Mouse (Mus musculus) heart, embryonic 14.5 days (tissue): ENCODE measurements around the gene Tent5d. TPM values are rescaled to one million over a fixed set of nuclear protein-coding genes. Genes with fewer than 3 reads are reported as not detected.

ENCODE experiments used
- ATAC-seq: fragments of 200-750 bp; cut with Nextera tagmentation; 2 replicates; pipeline ENCODE4 v1.8.0; 2017; ENCODE audit warnings: low read depth, moderate TSS enrichment; ENCODE audit not compliant: insufficient number of reproducible peaks, insufficient read depth, low FRiP score
- H3K27ac ChIP-seq, 2 experiments: fragments of 200-500 bp in 1 of 2; fragments of 300-500 bp in 1 of 2; sonication (generic) in 1 of 2; replicated peaks in 1 of 2; 2 replicates each; pipeline ENCODE4 v1.5.1; 2012 to 2014; ENCODE audit warnings: low read depth in 2 of 2, low read length in 2 of 2, control low read depth in 1 of 2, mild to moderate bottlenecking in 1 of 2, mixed read lengths in 1 of 2; ENCODE audit not compliant: control insufficient read depth in 1 of 2, insufficient read depth in 1 of 2
- H3K27me3 ChIP-seq: fragments of 300-500 bp; sonication (generic); 2 replicates; pipeline ENCODE4 v1.6.1; 2014; ENCODE audit warnings: mild to moderate bottlenecking, low read length, control low read depth; ENCODE audit not compliant: control insufficient read depth, insufficient read depth
- H3K36me3 ChIP-seq: fragments of 300-500 bp; sonication (generic); 2 replicates; pipeline ENCODE4 v1.6.1; 2014; ENCODE audit warnings: mild to moderate bottlenecking, control low read depth, low read length, mixed read lengths; ENCODE audit not compliant: control insufficient read depth, insufficient read depth
- H3K4me1 ChIP-seq, 2 experiments: fragments of 200-500 bp in 1 of 2; fragments of 300-500 bp in 1 of 2; sonication (generic) in 1 of 2; 2 replicates each; pipeline ENCODE4 v1.6.1; 2012 to 2014; ENCODE audit warnings: low read length in 2 of 2, control low read depth in 1 of 2, mixed read lengths in 1 of 2; ENCODE audit not compliant: control insufficient read depth in 2 of 2, insufficient read depth in 2 of 2
- H3K4me2 ChIP-seq: fragments of 300-500 bp; sonication (generic); 2 replicates; pipeline ENCODE4 v1.6.1; 2014; ENCODE audit warnings: mild to moderate bottlenecking, low read length
- H3K4me3 ChIP-seq, 2 experiments: fragments of 200-500 bp in 1 of 2; fragments of 300-500 bp in 1 of 2; sonication (generic) in 1 of 2; 2 replicates each; pipeline ENCODE4 v1.5.1; 2012 to 2014; ENCODE audit warnings: low read length in 2 of 2, mild to moderate bottlenecking in 2 of 2, control low read depth in 1 of 2, low read depth in 1 of 2, moderate library complexity in 1 of 2; ENCODE audit not compliant: control insufficient read depth in 1 of 2, insufficient read depth in 1 of 2
- H3K9ac ChIP-seq: fragments of 300-500 bp; sonication (generic); 2 replicates; pipeline ENCODE4 v1.6.1; 2014; ENCODE audit warnings: mild to moderate bottlenecking, low read length
- H3K9me3 ChIP-seq: fragments of 300-500 bp; sonication (generic); 2 replicates; pipeline ENCODE4 v1.6.1; 2016; ENCODE audit warnings: low read length, control low read depth; ENCODE audit not compliant: control insufficient read depth
- WGBS: fragments of 180-500 bp; shearing (Covaris S2); extraction: QIAGEN DNeasy Blood & Tissue Kit; methylation state at CpG from one replicate; pipeline ENCODE4 v1.1.7; 2014; 5-methylcytosine and 5-hydroxymethylcytosine counted together
- polyA plus RNA-seq: library from polyadenylated mRNA; unstranded; fragments of >200 nt; fragmentation: Nextera tagmentation; extraction: Ambion mirVana; gene quantifications from 2 replicates; pipeline ENCODE4 v1.2.1, GENCODE M21; 2014

Gene Tent5d
- 0.90 and 2.1 TPM in 2 replicates for polyA plus RNA-seq

DNA sequence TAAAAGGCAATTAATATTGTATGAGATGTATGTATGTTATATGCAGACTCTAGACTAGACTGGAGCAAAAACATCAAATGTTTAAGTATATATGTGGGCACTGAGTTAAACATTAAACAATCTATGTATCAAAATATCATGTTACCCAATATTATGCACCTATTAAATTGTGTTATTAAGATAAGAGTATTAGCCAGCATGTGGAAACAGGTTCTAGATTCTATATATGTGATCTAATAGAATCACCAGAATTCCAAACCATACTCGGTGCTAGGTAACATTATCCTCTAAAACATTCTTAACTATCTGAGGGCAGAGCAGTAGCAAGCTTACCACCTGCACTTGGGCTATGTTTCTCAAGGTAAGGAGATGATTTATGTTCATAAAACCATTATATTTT, at the start of gene Tent5d:
TSS of gene Tent5d (plus strand) at position 301 of the 400 bp plus-strand sequence.
- Histone ChIP-seq H3K4me3 (no peak within 1 kb of the TSS), H3K4me2 (no peak within 1 kb of the TSS), H3K27me3 (no peaks in the 10 kb centered on the region), H3K27ac (no peak within 1 kb of the TSS), H3K4me1 (no peaks in the 10 kb centered on the region), H3K9ac (no peak within 1 kb of the TSS), H3K36me3 (peaks cover 7% of the 10 kb centered on the region; the same call in 1 of the 2 replicates), H3K9me3 (no peaks in the 10 kb centered on the region)
- 84% methylated on average over 1 of the region's 1 CpGs for WGBS
- ATAC-seq, result no peak

DNA sequence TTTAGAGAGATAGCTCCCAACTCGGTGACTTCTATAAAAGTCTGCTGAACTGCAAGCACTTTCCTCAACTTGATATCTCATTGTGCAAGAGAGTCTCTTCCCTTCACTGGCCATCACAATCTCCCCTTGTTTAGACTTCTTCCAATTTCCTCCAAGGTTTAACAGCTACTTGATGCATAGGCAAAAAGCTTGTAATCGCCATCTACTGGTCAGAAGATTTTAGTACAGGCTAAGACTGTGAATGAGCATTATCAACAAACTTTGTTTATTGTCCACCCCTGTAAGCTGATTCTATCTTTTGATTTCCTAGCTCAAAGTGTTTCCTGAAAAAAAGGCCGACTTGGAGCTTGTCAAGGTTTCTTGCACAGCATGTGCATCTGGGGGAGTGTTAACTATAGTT, 24.5 kb upstream of the Tent5d start:
- H3K4me1 ChIP-seq, result no peaks in the 10 kb centered on the region

DNA sequence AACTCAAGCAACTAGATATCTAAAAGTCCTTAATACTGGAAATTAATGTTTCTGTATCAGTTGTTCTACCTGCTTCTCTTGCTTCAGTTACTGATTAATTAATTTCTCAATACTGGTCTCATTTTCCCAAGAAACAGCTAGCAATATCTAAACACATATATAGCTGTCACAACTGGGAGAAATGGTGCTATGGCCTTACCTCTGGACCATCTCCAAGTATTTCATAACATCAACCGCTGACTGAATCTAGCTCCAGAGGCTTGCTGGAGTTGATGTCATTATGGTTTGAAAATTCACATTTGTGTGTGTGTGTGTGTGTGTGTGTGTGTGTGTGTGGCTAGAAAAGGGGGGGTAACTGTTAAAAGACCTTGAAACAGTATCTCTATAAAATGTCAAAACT, 2.3 kb upstream of the Tent5d start:
- Histone ChIP-seq H3K9me3 (no peaks in the 10 kb centered on the region), H3K36me3 (peaks cover 13% of the 10 kb centered on the region), H3K27me3 (no peaks in the 10 kb centered on the region), H3K4me2 (no peak overlapping the region), H3K9ac (no peak overlapping the region), H3K4me3 (no peak overlapping the region), H3K4me1 (no peaks in the 10 kb centered on the region), H3K27ac (no peak overlapping the region)
- 83% methylated on average over 1 of the region's 1 CpGs for WGBS
- no peak for ATAC-seq

More for the DNA sequence above, 24.5 kb upstream of the Tent5d start:
- Histone ChIP-seq H3K27me3 (no peaks in the 10 kb centered on the region), H3K9ac (no peak overlapping the region), H3K27ac (no peak overlapping the region), H3K9me3 (no peaks in the 10 kb centered on the region), H3K36me3 (no peaks in the 10 kb centered on the region), H3K4me2 (no peak overlapping the region), H3K4me3 (no peak overlapping the region)
- WGBS, result 19% methylated on average over 3 of the region's 3 CpGs
- ATAC-seq, result no peak

DNA sequence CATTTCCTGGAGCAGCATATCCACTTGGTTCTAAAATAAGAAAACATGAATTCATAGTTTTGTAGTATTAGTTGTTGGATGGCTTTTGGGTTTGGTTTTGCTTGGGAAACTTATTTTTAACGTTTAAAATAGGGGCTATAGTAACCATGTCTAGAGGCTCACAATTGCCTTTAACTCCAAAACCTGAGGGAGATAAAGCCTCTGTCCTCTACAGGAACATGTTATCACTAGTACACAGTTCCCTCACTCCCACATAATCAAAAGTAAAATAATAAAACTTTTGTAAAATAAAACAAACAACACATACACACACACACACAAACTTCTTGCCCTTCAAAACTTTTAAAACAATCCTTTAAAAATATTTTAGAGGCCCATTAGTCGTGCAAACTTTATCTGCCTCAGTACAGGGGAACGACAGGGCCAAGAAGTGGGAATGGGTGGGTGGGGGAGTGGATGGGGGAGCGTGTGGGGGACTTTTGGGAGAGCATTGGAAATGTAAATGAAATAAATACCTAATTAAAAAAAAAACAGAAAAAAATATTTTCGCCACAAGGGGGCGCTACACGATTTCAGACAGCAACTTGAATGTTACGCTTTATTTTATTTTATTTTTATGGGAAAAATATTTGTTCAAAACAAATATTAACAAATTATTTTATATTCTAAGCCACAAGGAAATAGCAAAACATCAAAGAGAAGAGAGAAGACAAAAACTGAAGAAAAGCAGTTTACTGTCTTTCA, 1.5 kb upstream of the Tent5d start:
- Histone ChIP-seq H3K36me3 (peaks cover 13% of the 10 kb centered on the region), H3K9me3 (no peaks in the 10 kb centered on the region), H3K4me2 (no peak overlapping the region), H3K4me1 (no peaks in the 10 kb centered on the region), H3K27ac (no peak overlapping the region), H3K9ac (no peak overlapping the region), H3K27me3 (no peaks in the 10 kb centered on the region), H3K4me3 (no peak overlapping the region)
- no peak for ATAC-seq
- 25% methylated on average over 8 of the region's 8 CpGs for WGBS

DNA sequence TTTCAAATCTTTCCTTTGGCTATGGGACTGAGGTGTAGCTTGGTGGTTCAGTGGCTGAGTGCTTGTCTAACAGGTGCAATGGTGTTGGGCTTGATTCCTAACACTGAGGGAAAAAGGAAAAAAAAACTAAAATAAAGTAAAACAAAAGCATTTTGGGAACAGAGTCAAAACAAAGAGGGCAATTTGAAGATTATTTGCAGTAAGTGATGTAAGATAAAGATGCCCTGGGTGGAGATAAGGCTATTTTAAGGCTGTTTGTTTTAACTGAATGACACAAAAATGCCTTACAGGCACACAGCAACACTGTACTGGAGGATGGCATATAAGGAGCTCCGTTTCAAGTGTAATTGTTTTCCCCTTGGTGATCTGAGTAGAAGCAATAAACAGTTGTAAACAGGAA, 3.4 kb downstream of the Tent5d start:
- H3K9me3 ChIP-seq, result no peaks in the 10 kb centered on the region
- 52% methylated on average over 1 of the region's 1 CpGs for WGBS
- H3K36me3 ChIP-seq, result peaks cover 4% of the 10 kb centered on the region; the same call in 1 of the 2 replicates
- H3K4me2 ChIP-seq, result no peak overlapping the region
- H3K4me1 ChIP-seq, result no peaks in the 10 kb centered on the region
- no peak overlapping the region for H3K9ac ChIP-seq
- H3K27me3 ChIP-seq, result no peaks in the 10 kb centered on the region
- no peak for ATAC-seq
- H3K27ac ChIP-seq, result no peak overlapping the region
- no peak overlapping the region for H3K4me3 ChIP-seq

DNA sequence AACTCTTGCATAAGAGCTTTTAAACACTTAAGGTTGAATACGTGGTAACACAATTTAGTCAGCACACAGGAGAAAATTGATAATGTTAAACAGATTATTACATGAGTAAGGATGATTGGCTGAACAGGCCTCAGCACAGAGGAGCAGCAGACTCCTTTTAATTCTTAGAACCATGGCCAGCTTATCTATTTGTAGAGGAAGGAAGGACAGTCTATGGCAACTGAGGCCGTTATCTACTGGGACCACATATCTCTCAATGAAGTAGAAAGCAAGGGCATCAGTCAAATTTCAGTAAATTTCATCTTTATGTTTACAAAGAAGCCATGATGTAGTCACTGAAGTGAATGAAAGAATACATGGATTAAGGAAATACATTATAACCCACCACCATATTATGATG, 4.5 kb downstream of the Tent5d start:
- Histone ChIP-seq H3K9me3 (no peaks in the 10 kb centered on the region), H3K4me1 (no peaks in the 10 kb centered on the region), H3K27me3 (no peaks in the 10 kb centered on the region), H3K4me3 (no peak overlapping the region), H3K36me3 (peaks cover 4% of the 10 kb centered on the region; the same call in 1 of the 2 replicates), H3K9ac (no peak overlapping the region), H3K4me2 (no peak overlapping the region), H3K27ac (no peak overlapping the region)
- WGBS, result 76% methylated on average over 2 of the region's 2 CpGs
- no peak for ATAC-seq

DNA sequence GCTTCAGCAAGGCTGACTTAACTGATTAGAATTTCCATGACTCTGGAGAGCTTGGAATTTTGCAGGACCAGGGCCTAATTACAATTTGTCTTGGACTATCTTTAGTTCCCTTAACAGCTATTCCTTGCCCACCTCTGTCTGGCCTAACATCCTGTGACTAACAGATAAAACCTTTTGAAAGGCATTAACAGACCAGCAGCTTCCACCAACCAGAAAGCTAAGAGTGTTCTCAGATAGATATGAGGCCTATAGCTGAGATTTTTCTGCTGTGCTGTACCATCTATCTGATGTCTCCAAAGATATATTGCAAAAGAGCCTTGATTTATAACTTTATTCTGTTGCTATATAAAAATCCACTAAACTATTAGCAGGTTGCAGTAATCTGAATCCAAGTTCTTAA, 19.7 kb downstream of the Tent5d start:
- Histone ChIP-seq H3K27ac (no peak overlapping the region), H3K9ac (no peak overlapping the region), H3K27me3 (no peaks in the 10 kb centered on the region), H3K36me3 (0 out of 2 replicates have a peak, but pooled peaks cover 2% of the 10 kb centered on the region), H3K9me3 (no peaks in the 10 kb centered on the region), H3K4me3 (no peak overlapping the region), H3K4me2 (no peak overlapping the region), H3K4me1 (no peaks in the 10 kb centered on the region)
- no peak for ATAC-seq
